Mouse (Mus musculus) erythroblast, embryonic 14.5 days (primary cell): ENCODE results near the gene Ppp1r9a.

Experiments
- GATA1 ChIP-seq: IDR thresholded peaks from 2 replicates; pipeline ENCODE4 v1.6.1; 2012; ENCODE audit warnings: low read length, inconsistent platforms, mixed read lengths
- TAL1 ChIP-seq: IDR thresholded peaks from 3 replicates; pipeline ENCODE4 v1.6.1; 2012; ENCODE audit warnings: low read length, inconsistent platforms, mixed read lengths

DNA sequence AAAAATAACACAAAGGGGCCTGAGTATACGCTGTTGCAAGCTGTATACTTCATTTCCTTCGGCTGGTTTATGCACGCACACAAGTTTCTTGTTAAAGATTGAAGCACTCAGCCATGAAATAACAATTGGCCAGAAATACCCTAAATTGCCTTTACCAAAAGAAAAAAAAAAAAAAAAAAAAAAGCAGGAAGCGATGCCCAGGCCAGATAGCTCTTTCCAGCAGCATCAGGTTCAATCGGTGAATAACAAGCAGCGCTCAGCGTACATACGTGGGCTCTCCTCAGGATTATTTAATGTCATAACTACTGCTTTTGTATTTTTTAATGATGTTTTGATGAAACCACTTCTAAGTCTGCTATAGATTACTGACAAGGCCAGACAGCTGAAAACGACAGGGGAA, 262.1 kb downstream of the Ppp1r9a start:
- no peak for TF ChIP-seq TAL1
- TF ChIP-seq GATA1, result no peak
